Mouse (Mus musculus) erythroblast, embryonic 14.5 days (primary cell): ENCODE measurements around the gene Cd53.

Source experiments
- GATA1 ChIP-seq: IDR thresholded peaks from 2 replicates; pipeline ENCODE4 v1.6.1; 2012; ENCODE audit warnings: low read length, inconsistent platforms, mixed read lengths
- TAL1 ChIP-seq: IDR thresholded peaks from 3 replicates; pipeline ENCODE4 v1.6.1; 2012; ENCODE audit warnings: low read length, inconsistent platforms, mixed read lengths

DNA sequence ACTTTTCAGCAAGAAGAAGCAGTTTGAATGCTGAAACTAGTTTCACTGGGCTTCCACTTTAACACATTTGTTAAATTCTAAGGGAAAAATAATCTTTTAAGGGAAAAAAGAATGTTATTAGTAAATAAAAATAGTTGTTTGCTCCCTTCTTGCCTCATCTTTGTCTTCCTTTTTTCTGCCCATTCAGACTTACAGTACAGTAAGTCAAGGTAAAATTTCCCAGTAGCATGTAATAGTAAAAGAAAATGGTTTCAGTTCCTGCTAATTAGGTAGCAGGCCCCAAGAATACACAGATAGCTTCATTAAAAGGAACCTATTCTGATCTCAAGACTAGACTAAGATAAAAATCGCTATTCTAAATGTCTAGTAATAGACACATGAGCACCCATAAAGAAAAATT, 34.1 kb downstream of the Cd53 start:
- TF ChIP-seq TAL1 (no peak), GATA1 (no peak)
